Mouse (Mus musculus) intestine, embryonic 14.5 days (tissue): ENCODE results near the gene Atxn1. TPM values are rescaled to one million over a fixed set of nuclear protein-coding genes. Genes with fewer than 3 reads are reported as not detected.
A peak's percentile ranks its signal among the peaks of the same experiment; 100 is the strongest.

Experiments
- ATAC-seq: fragments of 200-750 bp; cut with Nextera tagmentation; replicated peaks from 2 replicates; pipeline ENCODE4 v1.8.0; 2017; ENCODE audit warnings: low read depth, moderate number of reproducible peaks, moderate TSS enrichment, moderate library complexity; ENCODE audit not compliant: low FRiP score, low TSS enrichment
- DNase-seq: peaks from one replicate; pipeline ENCODE4 v3.0.0-alpha.2; 2018; ENCODE audit warnings: low spot score
- H3K27ac ChIP-seq: fragments of 300-500 bp; sonication (generic); 2 replicates; pipeline ENCODE4 v1.5.1; 2014; ENCODE audit warnings: low read depth, mild to moderate bottlenecking, control low read depth
- H3K27me3 ChIP-seq: fragments of 300-500 bp; sonication (generic); replicated peaks from 2 replicates; pipeline ENCODE4 v1.6.1; 2014; ENCODE audit warnings: low read length, control low read depth; ENCODE audit not compliant: control insufficient read depth, insufficient read depth
- H3K36me3 ChIP-seq: fragments of 300-500 bp; sonication (generic); 2 replicates; pipeline ENCODE4 v1.6.1; 2014; ENCODE audit warnings: low read length, control low read depth; ENCODE audit not compliant: control insufficient read depth, insufficient read depth
- H3K4me1 ChIP-seq: fragments of 300-500 bp; sonication (generic); replicated peaks from 2 replicates; pipeline ENCODE4 v1.6.1; 2014; ENCODE audit warnings: low read length, control low read depth, mixed read lengths; ENCODE audit not compliant: control insufficient read depth, insufficient read depth
- H3K4me2 ChIP-seq: fragments of 300-500 bp; sonication (generic); 2 replicates; pipeline ENCODE4 v1.6.1; 2014; ENCODE audit warnings: low read length
- H3K4me3 ChIP-seq: fragments of 300-500 bp; sonication (generic); 2 replicates; pipeline ENCODE4 v1.5.1; 2014; ENCODE audit warnings: low read depth, low read length, control low read depth, mixed read lengths
- H3K9ac ChIP-seq: fragments of 300-500 bp; sonication (generic); 2 replicates; pipeline ENCODE4 v1.6.1; 2014; ENCODE audit warnings: mild to moderate bottlenecking, low read length
- H3K9me3 ChIP-seq: fragments of 300-500 bp; sonication (generic); 2 replicates; pipeline ENCODE4 v1.6.1; 2016; ENCODE audit warnings: low read length, control low read depth; ENCODE audit not compliant: control insufficient read depth
- WGBS: fragments of 180-500 bp; shearing (Covaris S2); extraction: QIAGEN DNeasy Blood & Tissue Kit; methylation state at CpG from one replicate; pipeline ENCODE4 v1.1.7; 2014; 5-methylcytosine and 5-hydroxymethylcytosine counted together
- polyA plus RNA-seq: library from polyadenylated mRNA; unstranded; fragments of >200 nt; fragmentation: Nextera tagmentation; extraction: Ambion mirVana; gene quantifications from 2 replicates; pipeline ENCODE4 v1.2.1, GENCODE M21; 2014

The Atxn1 gene
- 4.8 and 5.4 TPM in 2 replicates for polyA plus RNA-seq

DNA sequence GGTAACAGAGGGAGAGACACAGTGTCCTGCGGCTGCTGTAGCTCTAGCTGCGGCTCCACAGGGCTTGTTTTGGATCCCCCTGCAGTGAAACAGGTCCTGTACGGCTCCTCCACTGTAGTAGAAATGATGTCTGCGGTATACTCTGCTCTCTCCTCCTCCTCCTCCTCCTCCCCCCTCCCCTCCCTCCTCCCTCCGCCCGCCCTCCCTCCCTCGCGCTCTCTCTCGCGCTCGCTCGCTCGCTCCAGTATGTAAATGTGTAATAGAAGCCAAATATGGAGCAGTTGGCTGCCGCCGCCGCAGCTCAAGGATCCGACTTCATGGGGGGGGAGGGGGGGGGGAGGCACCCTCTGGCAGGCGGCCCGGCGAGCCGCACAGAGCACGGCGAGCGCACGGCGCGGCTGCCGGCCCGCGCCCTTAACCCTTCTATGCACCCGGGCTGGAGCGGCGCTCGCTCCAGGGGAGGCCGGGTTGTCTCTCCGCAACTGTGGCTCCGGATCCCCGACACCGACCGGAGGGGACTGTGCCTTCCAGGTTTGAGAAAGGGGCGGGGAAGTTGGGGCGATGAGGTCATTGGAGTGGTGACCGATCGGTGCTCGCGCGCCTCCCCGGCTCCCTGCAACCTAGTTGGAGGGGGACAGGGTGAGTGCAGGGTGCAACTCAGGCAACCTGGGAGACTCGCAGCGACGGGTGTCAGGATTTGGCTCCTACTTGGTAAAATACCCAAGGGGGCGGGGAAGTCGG lies at the start of gene Atxn1:
Gene Atxn1 (minus strand): TSS at position 156 of the 741 bp plus-strand sequence.
- peak; percentile 90 for DNase-seq
- peak; percentile 77 for ATAC-seq
- peak within 1 kb of the TSS; percentile 91 for H3K27ac ChIP-seq
- H3K36me3 ChIP-seq, result no peaks in the 10 kb centered on the region
- peak within 1 kb of the TSS; percentile 86 for H3K4me2 ChIP-seq
- peak within 1 kb of the TSS; percentile 69 for H3K4me3 ChIP-seq
- H3K9me3 ChIP-seq, result no peaks in the 10 kb centered on the region
- H3K4me1 ChIP-seq, result peaks cover 23% of the 10 kb centered on the region
- H3K27me3 ChIP-seq, result 0 out of 2 replicates have a peak, but pooled peaks cover 4% of the 10 kb centered on the region
- H3K9ac ChIP-seq, result peak within 1 kb of the TSS; percentile 82
- under 1% methylated on average over 47 of the region's 53 CpGs for whole genome bisulfite sequencing

- no peaks in the 10 kb centered on the region for H3K36me3 ChIP-seq
- 30% methylated on average over 9 of the region's 9 CpGs for WGBS
- no peak overlapping the region for H3K4me3 ChIP-seq
- H3K27me3 ChIP-seq, result peaks cover 12% of the 10 kb centered on the region
- no peak for DNase-seq
- no peak overlapping the region for H3K4me2 ChIP-seq
- H3K4me1 ChIP-seq, result 0 out of 2 replicates have a peak, but pooled peaks cover 3% of the 10 kb centered on the region
- no peak for ATAC-seq
- H3K9ac ChIP-seq, result no peak overlapping the region
- no peaks in the 10 kb centered on the region for H3K9me3 ChIP-seq
- no peak overlapping the region for H3K27ac ChIP-seq
Measured at GRCm38 (mm10) chr13:46011232-46011631, 46.4 kb upstream of the Atxn1 start.

DNA sequence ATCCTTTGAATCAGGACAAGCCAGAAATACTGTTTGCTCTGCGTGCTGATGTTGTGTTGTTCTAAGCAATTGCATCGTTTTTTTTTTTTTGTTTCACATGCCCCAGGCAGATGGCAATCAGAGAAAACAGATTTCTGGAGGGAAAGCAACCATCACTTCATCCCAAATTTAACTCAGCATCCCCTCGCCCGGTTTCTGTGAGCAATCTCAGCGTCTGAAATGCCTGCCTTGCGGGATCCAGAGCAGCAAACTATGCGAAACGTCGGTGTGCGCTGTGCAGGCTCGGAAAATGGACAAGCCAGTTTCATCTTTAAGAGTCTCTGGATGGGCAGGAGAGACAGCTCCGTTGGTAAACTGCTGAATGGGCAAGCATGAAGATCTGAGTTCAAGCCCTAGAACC lies 45.3 kb upstream of the Atxn1 start:
- WGBS, result 78% methylated on average over 12 of the region's 12 CpGs

GRCm38 (mm10) chr13:46008831-46009666 lies 44.2 kb upstream of the Atxn1 start:
- H3K9ac ChIP-seq, result no peak overlapping the region
- 0 out of 2 replicates have a peak, but pooled peaks cover 3% of the 10 kb centered on the region for H3K4me1 ChIP-seq
- no peaks in the 10 kb centered on the region for H3K36me3 ChIP-seq
- H3K9me3 ChIP-seq, result no peaks in the 10 kb centered on the region
- no peak for ATAC-seq
- peak overlapping the region; percentile 20; the same call in 1 of the 2 replicates for H3K4me2 ChIP-seq
- DNase-seq, result peak; percentile 51
- WGBS, result 18% methylated on average over 30 of the region's 30 CpGs
- no peak overlapping the region for H3K27ac ChIP-seq
- peaks cover 12% of the 10 kb centered on the region for H3K27me3 ChIP-seq
- H3K4me3 ChIP-seq, result no peak overlapping the region

More for the DNA sequence above, 45.3 kb upstream of the Atxn1 start:
- no peaks in the 10 kb centered on the region for H3K36me3 ChIP-seq
- no peak overlapping the region for H3K27ac ChIP-seq
- no peak overlapping the region for H3K4me2 ChIP-seq
- H3K27me3 ChIP-seq, result peaks cover 12% of the 10 kb centered on the region
- H3K9ac ChIP-seq, result no peak overlapping the region
- no peak overlapping the region for H3K4me3 ChIP-seq
- 0 out of 2 replicates have a peak, but pooled peaks cover 3% of the 10 kb centered on the region for H3K4me1 ChIP-seq
- no peak for DNase-seq
- no peak for ATAC-seq
- H3K9me3 ChIP-seq, result no peaks in the 10 kb centered on the region

DNA sequence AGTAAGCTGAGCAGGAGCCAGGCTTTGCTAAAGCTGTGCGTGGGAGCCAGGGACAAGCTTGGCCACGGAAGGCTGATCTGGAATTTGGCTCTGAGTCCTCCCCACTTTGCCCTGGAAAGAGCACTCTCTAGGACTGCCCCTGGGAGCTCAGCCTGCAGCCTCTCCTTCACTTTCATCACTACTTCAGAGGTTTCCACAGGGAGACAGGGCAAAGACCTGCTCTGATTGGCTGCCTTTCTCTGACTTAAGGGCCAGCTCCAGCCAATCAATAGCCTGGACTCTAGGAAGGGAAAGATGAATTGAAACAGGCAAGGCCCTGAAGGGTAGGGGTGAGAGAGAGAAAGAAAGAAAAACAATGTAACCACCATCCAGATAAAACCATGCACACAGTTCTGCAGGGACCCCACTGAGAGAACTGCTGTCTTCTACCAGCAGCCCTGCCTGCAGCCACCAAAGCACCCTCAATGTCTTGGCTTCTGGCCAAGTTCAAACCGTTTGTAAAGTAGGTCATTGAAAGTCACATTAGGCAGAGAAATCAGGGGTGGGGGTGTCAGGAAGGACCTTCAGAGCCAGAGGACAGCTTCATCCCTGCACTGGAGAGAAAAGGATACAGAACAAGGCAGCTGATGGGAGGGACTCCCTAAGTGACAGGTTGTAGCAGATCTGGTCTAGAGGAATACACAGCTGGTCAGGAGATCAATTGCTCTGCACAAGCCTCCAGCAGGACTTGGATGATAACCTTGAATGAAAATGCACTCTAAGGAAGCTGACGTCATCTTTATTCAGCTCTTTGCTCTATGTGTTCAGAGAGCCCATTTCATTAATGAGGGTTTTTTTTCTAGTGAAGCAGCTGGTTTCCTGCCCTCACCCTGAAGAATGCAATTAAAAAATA lies 41.6 kb upstream of the Atxn1 start:
- Histone ChIP-seq H3K36me3 (no peaks in the 10 kb centered on the region), H3K9me3 (no peaks in the 10 kb centered on the region), H3K4me2 (no peak overlapping the region), H3K4me3 (no peak overlapping the region), H3K9ac (no peak overlapping the region), H3K27ac (no peak overlapping the region), H3K27me3 (peaks cover 12% of the 10 kb centered on the region), H3K4me1 (0 out of 2 replicates have a peak, but pooled peaks cover 3% of the 10 kb centered on the region)
- WGBS, result 20% methylated on average over 4 of the region's 4 CpGs
- peak; percentile 51 for DNase-seq
- ATAC-seq, result peak; percentile 60

GRCm38 (mm10) chr13:46005656-46006055 lies 40.8 kb upstream of the Atxn1 start:
- H3K4me2 ChIP-seq, result no peak overlapping the region
- 0 out of 2 replicates have a peak, but pooled peaks cover 3% of the 10 kb centered on the region for H3K4me1 ChIP-seq
- H3K36me3 ChIP-seq, result no peaks in the 10 kb centered on the region
- DNase-seq (peak; percentile 23), ATAC-seq (no peak)
- H3K9ac ChIP-seq, result no peak overlapping the region
- H3K9me3 ChIP-seq, result no peaks in the 10 kb centered on the region
- peaks cover 12% of the 10 kb centered on the region for H3K27me3 ChIP-seq
- no peak overlapping the region for H3K4me3 ChIP-seq
- WGBS, result 69% methylated on average over 7 of the region's 7 CpGs
- no peak overlapping the region for H3K27ac ChIP-seq

DNA sequence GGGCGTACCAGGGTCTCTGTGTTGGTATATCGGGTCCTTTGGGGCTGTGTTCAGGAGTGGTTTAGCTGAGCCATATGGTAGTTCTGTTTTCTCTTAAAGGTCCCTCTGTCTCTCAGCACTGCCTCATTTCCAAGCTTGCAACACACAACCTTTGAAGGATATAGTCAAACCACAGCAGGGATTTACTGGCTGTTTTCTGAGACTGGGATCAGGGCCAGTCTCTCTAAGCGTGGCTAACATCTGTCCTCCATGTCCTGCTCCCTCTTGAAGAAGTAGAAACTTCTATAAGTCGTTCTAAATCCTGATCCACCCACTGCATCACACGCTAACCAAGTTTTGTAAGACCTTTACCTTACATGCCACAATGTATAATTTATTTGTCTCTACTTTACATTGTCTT lies 36.5 kb upstream of the Atxn1 start:
- Histone ChIP-seq H3K4me3 (no peak overlapping the region), H3K27ac (no peak overlapping the region), H3K4me2 (no peak overlapping the region), H3K36me3 (no peaks in the 10 kb centered on the region), H3K27me3 (no peaks in the 10 kb centered on the region), H3K9ac (no peak overlapping the region), H3K9me3 (no peaks in the 10 kb centered on the region), H3K4me1 (no peaks in the 10 kb centered on the region)
- DNase-seq (peak; percentile 12), ATAC-seq (no peak)
- WGBS, result 82% methylated on average over 5 of the region's 5 CpGs

DNA sequence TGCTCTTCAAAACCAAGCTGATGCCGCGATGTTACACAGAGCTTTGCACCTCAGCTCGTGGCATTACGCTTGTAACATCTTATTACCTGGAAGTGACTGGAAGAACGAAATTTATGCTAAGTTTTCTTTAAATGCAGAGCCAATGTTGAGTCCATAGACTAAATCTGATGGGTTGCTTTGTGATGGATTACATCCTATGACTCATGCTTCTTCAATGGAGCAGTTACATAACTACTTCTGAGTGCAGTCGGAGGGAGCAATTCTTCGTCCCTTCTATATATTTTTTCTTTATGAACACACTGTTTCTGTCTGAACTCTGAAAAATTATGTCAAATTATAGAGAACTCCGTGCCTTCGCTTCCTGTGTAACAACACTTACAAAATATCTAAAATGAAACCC lies 28.1 kb upstream of the Atxn1 start:
- H3K9me3 ChIP-seq, result no peaks in the 10 kb centered on the region
- no peaks in the 10 kb centered on the region for H3K4me1 ChIP-seq
- no peak overlapping the region for H3K27ac ChIP-seq
- no peak overlapping the region for H3K9ac ChIP-seq
- H3K36me3 ChIP-seq, result no peaks in the 10 kb centered on the region
- no peak for DNase-seq
- no peak for ATAC-seq
- H3K27me3 ChIP-seq, result no peaks in the 10 kb centered on the region
- H3K4me3 ChIP-seq, result no peak overlapping the region
- H3K4me2 ChIP-seq, result no peak overlapping the region
- 87% methylated on average over 9 of the region's 9 CpGs for WGBS
